Mouse (Mus musculus): ENCODE data around the gene Cyp2u1.

- TF ChIP-seq CTCF (IDR thresholded peaks at IDR 0.05; ENCODE audit: low read depth): peak; percentile 92
- TF ChIP-seq EP300 (optimal IDR thresholded peaks at IDR 0.05): no peak
Measured at GRCm38 (mm10) chr3:131245766-131246578, 57.1 kb downstream of the Cyp2u1 start.

Measured in stomach, postnatal 0 days (tissue).